Mouse (Mus musculus) hematopoietic stem cell, adult 5-6 weeks (primary cell): ENCODE results near the gene Tnpo3. TPM values are rescaled to one million over a fixed set of nuclear protein-coding genes. Genes with fewer than 3 reads are reported as not detected.

Experiments
- ATAC-seq, 2 experiments: fragments of 125-278 bp in 1 of 2; replicated peaks in 1 of 2; 2 replicates each; pipeline ENCODE4 v1.8.0; 2016 to 2017; ENCODE audit warnings: inconsistent platforms in 2 of 2, mild to moderate bottlenecking in 2 of 2, moderate number of reproducible peaks in 2 of 2, low read depth in 1 of 2, moderate TSS enrichment in 1 of 2; ENCODE audit not compliant: low FRiP score in 2 of 2, poor library complexity in 2 of 2, severe bottlenecking in 2 of 2, insufficient read depth in 1 of 2, low TSS enrichment in 1 of 2
- total RNA-seq: library from RNA; stranded (forward); fragments of 172-1452, 232-1000 nt; gene quantifications from 2 replicates; pipeline ENCODE4 v1.2.3, GENCODE M21; 2017

Gene Tnpo3
- total RNA-seq, 1 experiment from 2014 or later, result 76.4 TPM

- ATAC-seq, result no peak
Measured at GRCm38 (mm10) chr6:29509086-29509485, 100.6 kb downstream of the Tnpo3 start.

DNA sequence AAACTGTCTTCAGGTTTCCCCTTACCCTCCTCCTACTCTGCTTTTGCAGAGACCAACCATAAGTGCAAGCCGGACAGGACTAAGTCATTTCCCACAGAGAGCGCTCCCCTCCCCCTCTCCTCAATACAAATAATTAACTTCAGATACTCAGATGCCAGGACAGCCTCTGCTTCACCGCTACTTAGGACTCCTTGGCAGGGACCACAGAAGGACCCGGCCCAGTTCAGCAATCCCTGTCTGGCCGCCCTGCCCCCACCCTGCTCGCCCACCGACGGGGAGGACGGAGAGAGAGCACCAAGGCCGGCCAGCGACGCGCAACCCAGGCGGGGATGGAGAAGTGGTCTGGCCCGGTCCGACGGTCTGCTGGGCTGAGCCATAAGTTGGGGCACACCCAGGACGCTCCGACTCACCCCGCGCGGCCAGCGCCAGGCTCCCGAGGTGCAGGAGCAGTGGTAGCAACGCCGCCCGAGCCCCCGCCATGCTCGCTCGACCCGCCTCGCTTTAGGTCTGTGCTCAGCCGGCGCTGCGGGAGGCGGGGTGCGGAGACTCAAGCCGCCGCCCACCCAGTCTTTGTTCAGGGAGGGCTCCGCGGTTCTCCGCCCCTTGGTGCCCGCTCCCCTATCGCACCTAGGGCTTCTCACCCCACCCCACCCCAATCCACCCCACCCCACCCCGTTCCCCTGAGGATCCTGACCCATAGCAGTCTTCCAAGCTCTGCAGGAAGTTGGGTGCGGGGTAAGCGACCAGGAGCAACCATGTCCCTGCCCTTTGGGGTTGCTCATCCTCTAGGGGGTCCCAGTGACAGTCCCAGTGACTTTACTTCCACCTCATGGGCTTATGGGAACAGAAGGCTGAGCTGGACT, 102.0 kb downstream of the Tnpo3 start, which contains the start of gene Kcp:
Gene Kcp, minus strand, starts transcription at position 506 of the 863 bp plus-strand sequence.
- peak in 1 of 2 experiments; percentile 43; a peak in 1 of 4 replicates for ATAC-seq

DNA sequence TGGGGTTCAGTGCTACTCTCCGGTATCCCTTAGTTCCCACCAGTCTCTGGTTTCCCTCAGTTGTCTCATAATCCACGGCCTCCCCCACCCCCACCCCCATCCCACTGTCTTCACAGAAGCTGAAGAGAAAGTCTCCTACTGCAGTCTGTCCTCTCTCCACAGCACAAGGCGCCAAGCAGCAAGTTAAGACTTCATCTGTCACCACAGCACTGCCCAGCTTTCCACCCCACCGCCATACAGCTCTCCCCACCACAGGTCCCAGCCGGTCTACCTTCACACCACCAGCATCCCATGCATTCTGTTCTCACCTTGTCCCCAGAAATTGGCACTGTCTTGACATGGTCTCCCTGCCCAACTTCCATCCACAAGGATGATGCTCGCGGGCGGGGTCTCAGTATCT, 102.9 kb downstream of the Tnpo3 start:
- ATAC-seq, result no peak

DNA sequence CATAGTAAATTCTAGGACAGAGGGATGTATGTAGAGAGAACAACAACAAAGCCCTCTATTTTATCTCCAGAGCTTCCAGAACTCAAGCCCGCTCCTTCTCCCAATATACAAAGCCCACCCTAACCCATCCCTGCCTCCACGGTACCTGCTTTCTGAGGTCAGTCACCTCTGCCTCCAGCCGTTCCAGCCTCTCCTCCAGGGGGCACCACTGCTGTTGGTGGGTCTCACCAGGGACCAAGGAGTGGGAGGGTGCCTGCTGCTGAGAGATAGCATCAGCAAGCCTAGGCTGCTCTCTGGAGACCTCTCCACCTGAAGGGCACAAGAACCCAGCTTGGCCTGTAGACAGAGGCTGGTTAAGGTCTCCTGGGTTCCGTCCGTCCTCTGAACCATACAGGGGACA, 104.2 kb downstream of the Tnpo3 start:
- ATAC-seq, result no peak

DNA sequence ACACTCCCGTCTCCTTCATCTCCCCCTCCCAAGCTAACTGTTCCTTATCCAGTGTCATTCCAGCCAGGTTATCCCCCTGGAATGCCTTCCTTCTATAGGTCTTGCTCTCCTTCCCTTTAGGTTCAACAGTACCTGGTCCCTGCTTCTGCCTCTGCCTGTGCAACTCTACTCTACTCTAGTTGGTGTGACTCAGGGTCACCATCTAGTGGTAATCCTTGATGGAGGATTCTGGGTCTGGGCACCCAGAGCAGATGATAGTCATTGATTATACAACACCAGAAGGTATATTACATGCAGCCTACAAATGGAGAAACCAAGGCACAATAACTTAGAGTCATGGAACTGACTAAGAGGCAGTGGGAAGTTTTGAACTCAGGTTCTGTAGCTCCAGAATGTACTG, 108.1 kb downstream of the Tnpo3 start:
- ATAC-seq, result 0 out of 4 replicates have a peak, but pooled peaks of 1 of the 2 experiments have one; percentile 32

GRCm38 (mm10) chr6:29500810-29501209, 108.9 kb downstream of the Tnpo3 start:
- ATAC-seq, result no peak

DNA sequence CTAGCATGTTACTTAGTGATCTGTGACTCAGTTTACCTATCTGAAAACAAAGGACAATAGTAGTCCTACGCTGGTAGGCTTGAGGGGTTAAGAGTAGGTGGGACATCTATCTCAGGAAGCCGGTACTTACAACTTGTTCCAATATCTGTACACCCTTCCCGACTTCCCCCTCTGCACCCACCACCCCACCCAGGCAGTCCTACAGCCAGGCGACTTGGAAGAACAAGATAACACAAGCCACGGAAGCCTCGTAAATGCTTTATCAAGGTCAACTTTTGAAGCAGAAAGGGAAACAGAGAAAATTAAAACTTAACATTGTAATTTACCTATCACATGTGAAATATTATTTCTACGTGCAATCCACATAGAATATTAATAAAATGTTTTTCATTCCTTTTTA, 109.5 kb downstream of the Tnpo3 start:
- no peak for ATAC-seq

DNA sequence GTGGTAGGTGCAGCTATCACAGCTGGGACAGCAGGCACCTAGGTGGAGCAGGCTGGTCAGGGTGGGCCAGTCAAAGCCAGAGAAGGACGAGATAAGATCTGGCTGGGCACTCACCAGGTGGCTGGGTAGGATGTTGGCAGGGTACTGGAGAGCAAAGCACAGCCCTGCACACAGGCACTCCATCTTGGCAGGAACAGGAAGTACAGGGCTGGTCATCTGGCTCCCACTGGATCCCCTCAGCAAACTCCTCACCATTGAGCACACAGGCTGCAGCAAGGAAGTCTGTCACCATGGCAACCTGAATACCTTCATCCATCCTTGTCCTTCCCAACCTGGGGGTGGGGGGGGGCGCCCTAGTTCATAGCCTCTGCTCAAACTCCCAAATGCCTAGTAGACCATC, 111.9 kb downstream of the Tnpo3 start:
- ATAC-seq, result no peak

GRCm38 (mm10) chr6:29496270-29496669, 113.4 kb downstream of the Tnpo3 start:
- no peak for ATAC-seq

GRCm38 (mm10) chr6:29494101-29494500, 115.6 kb downstream of the Tnpo3 start:
- ATAC-seq, result no peak

Other genes with a start within 250 kb of the Tnpo3 start
- not detected in 2 replicates for gene Opn1sw, start 221.4 kb downstream of the Tnpo3 start, total RNA-seq
- 0.40 and 0.44 TPM in 2 replicates for gene Ccdc136, start 213.6 kb downstream of the Tnpo3 start, total RNA-seq
- gene Flnc, start 176.6 kb downstream of the Tnpo3 start, total RNA-seq, result not detected in 2 replicates
- gene Atp6v1f, start 142.2 kb downstream of the Tnpo3 start, total RNA-seq, result 131 and 182 TPM in 2 replicates
- 3.4 TPM in 1 of 2 replicates, not detected in the other for gene Atp6v1fnb, start 138.4 kb downstream of the Tnpo3 start, total RNA-seq
- not detected in 2 replicates for gene Kcp, start 101.9 kb downstream of the Tnpo3 start, total RNA-seq
- 19.3 and 23.7 TPM in 2 replicates for gene Irf5, start 83.3 kb downstream of the Tnpo3 start, total RNA-seq
- gene Tspan33, start 84.3 kb upstream of the Tnpo3 start, total RNA-seq, result 4.7 and 6.5 TPM in 2 replicates
- 32.4 and 37.9 TPM in 2 replicates for gene Smo, start 125.6 kb upstream of the Tnpo3 start, total RNA-seq
- gene Ahcyl2, start 158.1 kb upstream of the Tnpo3 start, total RNA-seq, result 18.3 and 53.2 TPM in 2 replicates